Mouse (Mus musculus) induced T-regulatory cell, adult 2 months (primary cell): ENCODE data around the gene Opalin.

Experiments
- DNase-seq: peaks from one replicate; pipeline ENCODE4 v3.0.0-alpha.2; 2012; ENCODE audit warnings: low read depth

Gene Opalin

DNA sequence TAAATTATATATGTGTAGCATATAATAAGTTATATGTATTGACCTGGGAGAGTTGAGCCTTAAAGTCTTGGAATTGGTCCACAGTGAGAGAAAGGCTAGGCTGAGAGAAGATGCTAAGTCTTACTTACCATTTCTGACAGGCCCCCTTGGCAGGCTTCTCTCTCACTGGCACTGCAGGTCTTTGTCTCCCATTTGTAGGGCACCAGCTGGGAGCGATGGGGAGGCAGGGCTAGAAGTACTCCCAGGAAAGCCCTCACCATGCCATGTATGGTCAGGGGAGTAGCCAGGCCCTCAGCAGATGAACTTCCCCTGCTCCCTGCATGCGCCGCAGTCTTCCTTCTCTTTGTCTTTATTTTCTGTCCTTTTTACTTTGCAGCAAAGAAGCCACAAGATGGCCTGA, at the start of gene Opalin:
Gene Opalin (minus strand): TSS at position 208 of the 400 bp plus-strand sequence.
- DNase-seq: no peak

DNA sequence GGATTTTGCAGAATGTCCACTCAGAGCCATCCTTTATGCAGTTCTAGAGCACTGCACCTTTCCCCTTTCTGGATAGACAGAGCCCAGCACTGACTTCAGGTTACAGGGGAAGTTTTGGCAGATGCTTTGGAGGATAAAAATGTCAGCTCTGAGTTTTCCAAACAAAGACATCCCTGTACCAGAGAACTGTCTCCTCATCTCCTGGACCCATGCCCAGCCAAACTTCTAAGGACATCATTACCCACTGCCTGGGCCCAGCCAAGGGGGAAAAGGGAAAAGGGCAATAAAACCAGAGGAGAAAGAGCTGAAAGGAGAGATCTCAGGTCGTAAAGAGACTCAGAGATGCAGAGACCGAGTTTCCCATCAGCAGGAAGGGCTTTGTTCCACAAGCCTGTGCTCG, 46.1 kb upstream of the Opalin start:
- DNase-seq: no peak

DNA sequence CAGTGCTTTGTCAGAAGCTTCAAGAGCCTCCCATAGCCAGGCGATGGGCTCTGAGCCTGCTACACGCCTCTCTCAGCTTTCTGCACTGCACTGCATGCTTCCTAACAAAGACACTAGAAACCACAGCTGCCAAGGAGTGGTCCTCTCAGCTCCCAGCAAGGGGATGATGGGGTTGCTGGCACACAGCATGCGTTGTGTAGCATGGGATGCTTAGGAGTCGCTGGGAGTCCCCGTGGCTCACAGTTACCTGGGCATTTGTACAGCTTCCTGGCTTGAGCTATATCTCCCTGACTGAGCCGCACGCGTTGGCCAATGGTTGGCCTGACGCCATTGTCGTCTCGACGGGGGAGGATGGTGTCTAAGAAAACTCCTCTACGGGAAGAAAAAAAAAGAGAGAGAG, 43.0 kb upstream of the Opalin start:
- no peak for DNase-seq

DNA sequence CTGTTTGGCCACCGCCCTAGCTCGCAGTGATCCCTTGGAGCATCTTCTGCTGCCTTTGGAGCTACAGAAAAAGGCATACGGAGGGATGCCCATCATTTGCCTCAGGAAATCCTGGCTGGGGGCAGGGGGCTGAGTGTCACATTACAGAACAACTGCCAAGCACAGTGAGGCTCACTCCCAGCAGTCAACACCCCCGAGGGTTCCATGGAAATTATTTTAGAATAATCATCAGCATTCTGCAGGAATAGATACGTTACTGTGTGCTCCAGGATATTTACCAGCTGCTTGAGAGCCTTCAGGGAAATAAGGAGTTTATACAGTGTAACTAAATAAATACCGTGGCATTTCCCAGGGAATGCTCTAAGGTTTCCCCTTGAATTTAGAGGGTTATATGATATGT, 41.4 kb upstream of the Opalin start:
- no peak for DNase-seq

DNA sequence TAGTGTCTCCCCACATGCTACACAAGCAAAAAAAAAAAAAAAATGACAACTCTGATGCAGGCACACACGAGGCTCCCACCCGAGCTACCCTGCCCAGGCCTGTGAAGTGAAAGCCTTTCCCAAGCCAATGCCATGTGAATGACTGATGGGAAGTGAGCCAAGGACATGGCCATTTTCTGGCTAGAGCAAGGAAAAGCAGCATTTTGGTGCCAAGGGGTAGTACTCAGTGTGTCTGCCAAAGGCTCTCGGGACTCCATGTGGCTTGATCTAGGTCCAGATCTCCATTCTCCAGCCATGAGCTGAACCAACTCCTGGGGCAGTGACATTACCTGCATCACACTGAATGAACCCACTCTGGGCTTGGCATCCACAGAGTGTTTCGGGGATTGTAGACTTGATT, 40.4 kb upstream of the Opalin start:
- DNase-seq: no peak

DNA sequence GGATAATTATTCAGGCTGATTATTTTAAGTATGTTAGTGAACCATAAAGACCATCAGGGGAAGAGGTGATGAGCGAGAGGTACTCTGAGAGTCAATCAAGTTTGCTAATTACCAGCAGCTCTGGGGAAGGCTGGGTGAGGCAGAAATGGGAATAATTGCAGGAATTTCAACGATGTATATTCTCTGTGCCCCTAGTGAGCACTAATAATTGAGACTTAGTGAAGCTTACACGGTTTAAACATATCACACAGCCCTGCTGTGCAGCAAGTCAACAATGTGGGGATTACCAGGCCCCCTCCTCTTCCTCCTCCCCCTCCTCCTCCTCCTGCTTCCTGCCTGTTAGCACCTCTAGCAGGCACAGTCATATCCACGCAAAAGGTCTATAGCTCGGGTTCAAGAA, 37.7 kb upstream of the Opalin start:
- no peak for DNase-seq

DNA sequence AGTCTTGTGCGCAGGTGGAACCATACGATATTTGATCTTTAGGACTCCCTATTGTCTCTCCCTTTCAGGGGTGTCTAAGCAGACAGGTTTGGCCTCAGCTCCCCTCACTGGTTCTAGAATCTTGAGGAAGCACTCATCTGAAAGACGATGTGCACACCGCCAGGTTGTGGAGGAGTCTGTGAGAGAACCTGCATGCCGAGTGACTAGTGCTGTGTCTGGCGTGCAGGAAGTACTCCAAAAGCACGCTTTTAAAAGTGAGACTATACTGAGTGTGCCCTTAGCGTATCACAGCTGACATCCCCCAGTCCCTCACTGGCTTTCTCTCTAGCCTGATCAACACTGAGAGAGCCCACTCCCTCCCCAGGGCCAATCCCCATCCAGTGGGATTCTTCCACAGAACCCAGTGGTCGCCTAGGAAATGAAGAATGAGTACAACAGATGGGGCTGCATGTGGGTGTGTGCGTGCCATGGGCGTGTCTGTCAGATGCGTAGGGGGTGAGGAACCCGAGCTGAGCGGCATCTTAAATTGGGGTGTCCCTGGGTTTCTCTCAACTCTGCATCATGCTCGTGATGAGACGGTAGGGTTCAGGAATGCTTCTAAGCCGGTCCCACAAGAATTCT, 37.1 kb upstream of the Opalin start:
- DNase-seq: no peak

DNA sequence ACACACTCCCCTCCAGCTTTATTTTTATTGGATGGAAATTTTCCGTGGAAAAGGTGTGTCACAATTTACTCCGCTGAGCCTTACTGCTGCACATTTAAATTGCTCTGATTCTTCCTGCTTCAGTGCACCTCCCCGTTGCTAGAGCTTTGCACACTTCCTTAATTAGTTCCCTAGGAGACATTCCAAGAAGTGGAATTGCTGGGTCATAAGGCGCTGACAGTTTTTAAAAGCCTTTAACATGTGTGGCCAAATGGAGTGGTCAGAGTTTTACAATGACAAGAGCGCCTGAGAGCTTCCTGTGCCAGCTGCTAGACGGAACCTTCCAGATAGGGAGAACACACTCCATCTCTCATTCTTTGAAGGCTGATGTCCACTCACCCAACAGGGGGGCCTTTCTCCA, 35.7 kb upstream of the Opalin start:
- no peak for DNase-seq

DNA sequence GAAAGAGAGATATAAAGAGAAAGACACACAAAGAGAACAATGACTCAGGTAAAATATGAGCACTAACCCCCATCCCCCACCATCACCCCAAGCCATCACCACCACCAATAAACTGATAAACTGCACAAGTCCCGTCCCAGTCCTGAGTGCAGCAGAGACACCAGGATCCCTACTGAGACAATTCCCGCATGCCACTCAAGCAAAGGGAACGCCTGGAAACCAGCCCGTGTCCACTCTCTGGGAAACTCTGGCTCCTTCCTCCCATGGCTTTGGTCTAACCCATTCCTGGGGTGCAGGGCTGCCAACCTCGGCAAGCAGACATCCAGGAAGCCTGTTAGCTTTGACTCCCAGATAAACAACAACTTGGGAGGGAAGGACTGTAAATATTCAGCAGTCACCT, 33.1 kb upstream of the Opalin start:
- DNase-seq: no peak

DNA sequence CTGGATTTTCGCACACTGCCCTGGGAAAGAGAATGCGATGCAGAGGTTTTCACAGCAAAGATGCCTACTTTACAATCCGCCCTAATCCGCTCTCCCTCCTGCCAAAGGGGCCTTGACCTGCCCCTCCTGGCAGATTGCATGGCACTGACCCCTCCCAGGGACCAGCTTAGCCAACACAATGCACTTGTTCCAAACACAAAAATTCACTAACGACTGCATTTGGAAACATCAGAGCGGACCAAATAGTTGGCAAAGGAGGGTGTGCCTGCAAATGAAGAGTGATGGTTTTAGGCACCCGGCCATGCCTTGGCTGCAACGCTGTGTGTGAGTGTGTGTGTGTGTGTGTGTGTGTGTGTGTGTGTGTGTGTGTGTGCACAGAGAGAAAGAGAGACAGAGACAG, 32.6 kb upstream of the Opalin start:
- DNase-seq: no peak

DNA sequence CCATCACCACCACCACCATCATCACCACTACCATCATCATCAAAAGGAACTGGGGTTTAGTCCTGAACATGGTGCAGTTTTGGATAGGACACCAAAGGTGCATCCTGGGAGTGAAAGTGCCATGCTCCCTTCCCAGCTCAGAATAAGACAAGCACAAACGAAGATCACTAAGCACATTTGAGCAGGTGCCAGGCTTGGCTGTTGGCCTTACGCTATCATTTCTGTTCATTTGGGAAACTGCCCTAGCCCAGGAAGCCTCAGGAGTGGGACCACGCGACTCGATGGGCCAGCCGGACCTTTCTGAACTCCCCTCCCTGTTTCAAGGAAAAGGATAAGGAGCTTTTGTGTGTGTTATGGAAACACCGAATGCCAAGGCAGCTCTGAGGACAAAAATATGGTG, 31.8 kb upstream of the Opalin start:
- no peak for DNase-seq

DNA sequence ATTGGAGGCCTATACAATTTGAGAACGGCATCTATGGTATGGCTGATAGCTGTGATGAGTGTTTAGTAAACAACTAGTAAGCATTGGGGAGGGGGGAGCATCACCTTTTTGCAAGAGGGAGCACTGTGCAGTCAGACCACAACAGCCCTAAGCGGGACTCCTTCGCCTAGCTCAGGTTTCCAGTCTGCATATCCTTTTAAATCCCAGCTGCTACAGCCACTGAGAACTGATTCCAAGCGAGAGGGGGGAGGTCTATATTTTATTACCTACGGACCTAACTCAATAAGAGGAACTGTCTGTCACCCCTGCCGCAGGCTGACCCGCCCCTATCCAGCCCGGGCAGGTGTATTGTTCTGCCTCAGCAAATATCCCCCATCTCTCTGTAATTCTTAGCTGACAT, 30.6 kb upstream of the Opalin start:
- DNase-seq: no peak

DNA sequence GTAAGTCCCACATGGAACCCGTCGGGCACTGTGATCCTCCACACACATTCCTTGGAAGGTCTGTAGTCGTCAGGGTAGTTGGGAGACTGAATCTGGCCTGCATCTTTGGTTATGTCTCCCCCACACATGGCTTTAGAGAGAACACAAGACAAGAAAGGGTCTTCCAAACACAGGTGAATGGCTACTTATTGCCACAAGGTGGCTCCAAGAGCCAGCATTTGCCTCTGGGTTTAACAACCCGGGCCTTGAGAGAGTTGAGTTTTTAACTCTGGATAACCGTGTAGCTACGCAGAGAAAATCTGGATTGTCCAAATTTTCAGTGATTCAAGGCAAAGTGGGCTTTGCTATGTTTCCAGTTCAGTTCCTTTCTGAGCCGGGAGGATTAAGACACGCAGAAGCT, 28.0 kb upstream of the Opalin start:
- DNase-seq: peak; percentile 7

DNA sequence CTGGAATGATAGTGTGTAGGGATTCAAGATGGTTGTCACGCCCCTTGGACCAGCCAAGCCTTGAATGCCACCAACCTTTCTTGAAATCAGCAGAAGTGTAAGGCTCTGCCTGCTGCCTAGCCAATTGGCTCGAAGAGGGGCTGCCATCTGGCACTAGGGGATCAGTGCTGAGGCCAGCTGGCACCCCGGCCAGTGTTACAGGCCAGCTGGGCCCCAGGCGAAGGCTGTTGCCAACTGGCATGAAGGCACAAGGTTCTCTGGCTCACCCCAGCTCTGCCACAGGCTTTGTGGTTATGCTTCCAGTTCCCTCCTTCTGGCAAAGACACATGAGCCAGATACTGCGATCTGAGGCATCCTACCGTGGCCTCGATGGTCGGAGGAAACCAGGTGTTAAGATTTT, 24.5 kb upstream of the Opalin start:
- no peak for DNase-seq

DNA sequence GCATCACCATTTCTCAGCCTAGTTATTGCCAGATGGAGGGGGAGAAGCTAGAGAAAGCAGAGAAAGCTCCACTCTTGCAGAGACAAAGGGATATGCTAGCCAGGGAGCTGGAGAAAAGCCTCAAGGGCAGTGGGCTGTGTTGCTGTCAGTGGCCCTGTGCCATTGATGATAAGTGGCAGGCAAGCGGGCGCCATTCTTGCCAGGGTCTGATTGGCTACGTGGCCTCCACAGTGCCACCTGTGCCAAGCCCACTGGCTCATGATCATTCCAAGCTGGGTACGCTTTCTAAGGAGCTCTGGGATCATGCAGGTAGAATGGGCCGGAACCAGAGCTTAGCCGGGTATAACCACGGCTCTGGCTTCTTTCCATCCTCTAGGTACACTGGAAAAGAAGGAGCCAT, 23.9 kb upstream of the Opalin start:
- no peak for DNase-seq

DNA sequence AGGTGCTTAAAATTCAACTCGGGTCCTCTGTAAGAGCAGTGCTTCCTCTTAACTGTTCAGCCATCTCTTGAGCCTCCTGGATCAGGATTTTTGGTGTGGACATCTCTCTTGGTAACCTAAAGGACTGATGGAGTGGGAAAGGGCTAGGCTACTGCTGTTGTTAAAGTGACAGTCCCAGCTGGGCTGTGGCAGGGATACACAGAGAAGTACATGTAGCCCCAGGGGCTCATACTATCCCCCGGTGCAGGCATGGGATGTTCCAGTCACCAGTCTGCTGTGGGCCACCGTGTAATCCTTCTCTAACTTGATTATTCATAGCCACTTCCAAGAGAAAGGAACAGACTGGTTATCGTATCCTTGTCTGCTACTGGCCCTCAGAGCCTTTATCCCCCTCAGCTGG, 20.1 kb upstream of the Opalin start:
- no peak for DNase-seq

DNA sequence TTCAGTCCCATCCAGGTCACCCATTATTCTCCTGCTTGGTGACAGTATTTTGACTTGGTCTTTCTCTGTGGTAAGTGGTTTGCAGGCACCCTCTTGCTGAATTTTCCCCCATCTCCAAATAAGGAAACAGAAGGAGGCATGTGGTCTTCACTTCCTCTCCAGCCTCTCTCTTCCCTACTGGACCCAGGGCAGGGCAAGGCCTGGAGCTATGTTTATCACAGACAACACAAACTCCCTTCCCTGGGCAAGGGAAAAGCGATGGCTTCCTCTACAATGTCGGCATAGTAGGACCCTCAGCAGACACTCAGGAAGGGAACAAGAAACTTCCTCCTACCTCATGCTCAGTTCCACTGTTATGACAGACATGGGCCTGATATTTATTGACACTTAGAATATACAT, 15.0 kb upstream of the Opalin start:
- DNase-seq: no peak

DNA sequence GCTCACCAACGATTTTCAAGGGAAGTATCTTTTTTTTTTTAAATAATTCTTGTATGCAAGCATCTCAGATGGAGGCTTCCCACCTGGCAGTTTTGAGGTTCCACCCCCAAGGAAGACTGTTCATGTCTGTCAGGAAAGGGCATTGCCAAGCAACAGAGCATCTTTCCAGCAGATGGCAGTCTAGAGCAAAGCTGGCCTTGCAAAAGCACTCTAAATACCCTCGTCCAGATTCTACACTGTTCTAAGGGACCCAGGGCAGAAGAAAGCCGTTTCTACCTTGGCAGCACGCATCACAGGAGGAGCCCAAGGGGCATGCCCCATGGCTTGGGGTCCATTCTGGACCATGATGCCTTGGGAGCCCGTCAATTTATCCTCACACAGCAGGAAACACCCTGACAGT, 12.9 kb upstream of the Opalin start:
- DNase-seq: peak; percentile 63

DNA sequence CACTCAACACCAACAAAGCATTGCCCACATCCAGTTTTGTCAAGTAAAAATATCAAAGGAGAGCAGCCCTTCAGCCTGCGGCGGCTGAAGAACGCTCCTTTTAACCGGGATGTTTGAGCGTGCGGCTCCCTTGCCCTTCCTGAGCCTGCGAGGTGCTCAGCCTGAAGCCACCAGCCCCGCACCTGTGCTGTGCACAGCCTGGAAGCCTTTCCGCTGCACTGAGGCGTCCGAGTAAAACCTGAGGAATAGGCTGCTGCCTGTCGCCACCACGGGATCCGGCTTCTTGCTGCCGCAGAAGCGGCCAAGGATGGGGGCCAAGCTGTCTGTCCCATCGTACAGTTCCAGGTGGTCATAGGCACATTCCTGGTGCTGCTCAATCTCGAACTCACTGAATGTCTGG, 11.6 kb upstream of the Opalin start:
- no peak for DNase-seq

DNA sequence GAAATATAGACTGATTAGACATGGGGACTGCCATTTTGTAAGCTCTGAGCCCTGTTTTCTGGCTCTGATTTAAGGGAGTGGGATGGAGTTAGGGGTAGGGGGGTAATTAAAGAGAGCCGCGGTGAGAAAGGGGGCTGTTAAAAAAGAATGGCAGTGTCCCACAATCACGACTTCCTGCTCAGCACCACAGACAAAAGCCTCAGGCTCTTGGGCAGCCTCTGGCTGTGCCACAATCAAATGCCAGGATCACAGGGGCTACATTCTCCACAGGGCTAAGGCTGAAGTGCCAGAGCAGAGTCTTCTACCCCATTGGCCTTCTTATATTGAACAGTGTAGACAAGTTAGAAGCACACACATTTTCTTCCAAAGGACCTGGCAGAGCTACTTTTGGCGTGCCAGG, 11.0 kb upstream of the Opalin start:
- no peak for DNase-seq

DNA sequence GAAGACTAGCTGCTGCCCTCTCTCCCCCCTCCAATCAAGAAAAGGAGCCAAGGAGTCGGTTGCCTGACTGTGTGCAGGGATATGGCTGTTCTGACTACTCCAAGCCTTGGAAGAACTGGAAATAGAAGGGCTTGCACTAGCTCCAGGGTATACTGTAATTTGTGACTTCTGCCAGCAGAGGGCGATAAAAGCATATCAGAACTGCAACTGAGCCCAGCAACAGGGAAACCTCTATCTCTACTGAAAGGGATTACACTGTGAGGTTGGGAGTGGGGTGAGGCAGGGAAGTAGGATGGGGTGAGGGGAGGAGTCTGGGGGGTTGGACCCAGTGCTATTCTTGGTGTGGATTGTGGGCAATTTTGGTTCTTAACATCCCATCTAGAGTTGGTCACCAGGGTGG, 9.8 kb upstream of the Opalin start:
- DNase-seq: peak; percentile 75

DNA sequence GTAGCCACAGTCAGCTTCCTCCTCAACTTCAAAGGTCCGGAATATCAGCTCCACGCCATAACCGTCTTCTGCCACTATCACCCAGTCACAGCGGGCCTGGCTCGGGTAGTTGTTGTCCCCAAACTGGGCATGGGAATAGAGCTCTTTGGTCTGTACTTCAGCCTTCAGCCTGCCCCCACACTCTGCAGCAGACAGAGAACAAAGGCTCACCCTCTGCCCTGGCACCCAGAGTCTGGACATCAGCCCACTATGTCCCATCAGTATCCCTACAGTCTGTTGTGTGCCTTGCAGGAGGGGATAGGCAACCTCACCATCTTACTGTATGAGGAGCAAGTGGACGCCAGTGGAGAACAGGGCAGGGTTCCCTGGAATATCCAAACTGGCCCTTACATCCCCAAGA, 9.4 kb upstream of the Opalin start:
- DNase-seq: no peak

DNA sequence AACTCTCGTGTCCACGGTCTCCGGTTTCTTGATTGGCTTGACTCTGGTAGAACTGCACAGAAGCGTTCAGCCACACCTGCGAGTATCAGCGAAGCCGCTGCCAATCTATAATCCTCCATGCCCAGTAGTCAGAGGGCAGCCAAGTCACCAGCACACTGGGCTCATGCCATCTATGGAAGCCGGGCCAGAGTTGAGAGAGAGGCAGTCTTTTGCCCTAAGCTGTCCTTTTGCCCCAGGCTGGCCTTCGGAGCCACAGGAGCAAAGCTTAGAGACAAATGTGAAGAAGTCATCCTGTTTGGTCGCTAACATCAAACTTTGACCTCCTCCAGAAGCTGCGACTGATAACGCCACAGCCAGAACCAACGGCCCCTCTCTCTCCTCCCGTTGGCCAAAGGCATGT, 6.7 kb upstream of the Opalin start:
- DNase-seq: no peak

DNA sequence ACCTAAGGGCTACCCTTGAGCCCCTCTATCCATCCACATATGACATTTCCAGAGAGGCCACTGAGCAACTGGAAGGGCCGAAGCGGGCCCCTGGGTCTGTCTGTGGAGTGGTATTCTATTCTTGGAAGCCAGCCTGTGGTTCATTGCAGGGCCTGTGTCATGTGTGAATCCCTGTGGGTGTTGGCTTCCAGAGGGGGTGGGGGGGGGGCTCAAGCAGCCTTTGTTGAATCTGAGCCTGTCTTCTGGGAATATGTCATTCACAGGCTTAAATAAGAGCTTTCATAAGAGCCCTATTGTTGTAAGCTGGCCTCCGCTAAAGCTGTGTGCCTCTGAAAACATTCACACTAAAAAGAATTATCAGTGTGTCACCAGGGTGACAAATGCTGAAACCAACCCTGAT, 4.7 kb upstream of the Opalin start:
- DNase-seq: no peak
